Mouse (Mus musculus): Measurements from ENCODE around the gene Lgals3bp.

- no peak for TF ChIP-seq POLR2A (IDR thresholded peaks at IDR 0.05; ENCODE audit: control insufficient read depth, extremely low read depth, insufficient read depth, low read length, poor library complexity)
- no peak for TF ChIP-seq CTCF (IDR thresholded peaks at IDR 0.05; ENCODE audit: borderline replicate concordance, control insufficient read depth, extremely low read depth, insufficient read depth, low read length, poor library complexity)
Measured at GRCm38 (mm10) chr11:118451211-118451610, 49.3 kb upstream of the Lgals3bp start.
